Mouse (Mus musculus) retina, postnatal 1 day (tissue): ENCODE data around the gene Olfr372.
A peak's percentile ranks its signal among the peaks of the same experiment; 100 is the strongest.
"Not testable (repeated sequence)": the region's sequence is repeated elsewhere in the genome, so short reads cannot be mapped to it uniquely, and the experiment has no call there.

Experiments used
- DNase-seq: peaks from one replicate; pipeline ENCODE4 v3.0.0-alpha.2; 2012

Olfr372 gene

GRCm38 (mm10) chr8:72040918-72041317 is at the start of gene Olfr372:
Gene Olfr372 (plus strand): TSS chr8:72041218.
- not testable (repeated sequence) for DNase-seq

- DNase-seq: no peak
Observed at GRCm38 (mm10) chr8:71999434-71999833, 41.6 kb upstream of the Olfr372 start.

GRCm38 (mm10) chr8:72000223-72000622 is 40.8 kb upstream of the Olfr372 start:
- DNase-seq: no peak

GRCm38 (mm10) chr8:72002942-72003341 is 38.1 kb upstream of the Olfr372 start:
- no peak for DNase-seq

- DNase-seq: no peak
Observed at GRCm38 (mm10) chr8:72005912-72006311, 35.1 kb upstream of the Olfr372 start.

- no peak for DNase-seq
Observed at GRCm38 (mm10) chr8:72006763-72007162, 34.3 kb upstream of the Olfr372 start.

- DNase-seq: no peak
Observed at GRCm38 (mm10) chr8:72008134-72008641, 32.8 kb upstream of the Olfr372 start.

- no peak for DNase-seq
Observed at GRCm38 (mm10) chr8:72009473-72009872, 31.5 kb upstream of the Olfr372 start, which contains the start of gene Cyp4f18. Gene Cyp4f18 (minus strand): TSS chr8:72009626.

- not testable (repeated sequence) for DNase-seq
Observed at GRCm38 (mm10) chr8:72013506-72014228, 27.4 kb upstream of the Olfr372 start.

- not testable (repeated sequence) for DNase-seq
Observed at GRCm38 (mm10) chr8:72017339-72017738, 23.7 kb upstream of the Olfr372 start.

- DNase-seq: no peak
Observed at GRCm38 (mm10) chr8:72018141-72018540, 22.9 kb upstream of the Olfr372 start.

- DNase-seq: not testable (repeated sequence)
Observed at GRCm38 (mm10) chr8:72019022-72019421, 22.0 kb upstream of the Olfr372 start.

GRCm38 (mm10) chr8:72019816-72020215 is 21.2 kb upstream of the Olfr372 start:
- no peak for DNase-seq

GRCm38 (mm10) chr8:72024886-72025285 is 16.1 kb upstream of the Olfr372 start:
- DNase-seq: not testable (repeated sequence)

- peak; percentile 62 for DNase-seq
Observed at GRCm38 (mm10) chr8:72032926-72033325, 8.1 kb upstream of the Olfr372 start.

GRCm38 (mm10) chr8:72042493-72042892 is 1.5 kb downstream of the Olfr372 start:
- DNase-seq: no peak

- DNase-seq: not testable (repeated sequence)
Observed at GRCm38 (mm10) chr8:72054633-72055032, 13.6 kb downstream of the Olfr372 start.

GRCm38 (mm10) chr8:72057643-72058042 is 16.6 kb downstream of the Olfr372 start:
- DNase-seq: not testable (repeated sequence)

GRCm38 (mm10) chr8:72066819-72067399 is 25.9 kb downstream of the Olfr372 start:
- not testable (repeated sequence) for DNase-seq

- not testable (repeated sequence) for DNase-seq
Observed at GRCm38 (mm10) chr8:72082877-72083276, 41.9 kb downstream of the Olfr372 start, which contains the start of gene Olfr373. Gene Olfr373 (plus strand): TSS chr8:72083177.

GRCm38 (mm10) chr8:72084744-72085143 is 43.7 kb downstream of the Olfr372 start:
- no peak for DNase-seq

- DNase-seq: not testable (repeated sequence)
Observed at GRCm38 (mm10) chr8:72087611-72088010, 46.6 kb downstream of the Olfr372 start.

- not testable (repeated sequence) for DNase-seq
Observed at GRCm38 (mm10) chr8:72096721-72097120, 55.7 kb downstream of the Olfr372 start.
